Mouse (Mus musculus) megakaryocyte, adult 5-6 weeks (primary cell): ENCODE data around the gene Magea6. TPM values are rescaled to one million over a fixed set of nuclear protein-coding genes. Genes with fewer than 3 reads are reported as not detected.
"Not testable (repeated sequence)": the region's sequence is repeated elsewhere in the genome, so short reads cannot be mapped to it uniquely, and the experiment has no call there.

ENCODE experiments used
- ATAC-seq: 2 replicates; pipeline ENCODE4 v1.8.0; 2016; ENCODE audit warnings: mild to moderate bottlenecking, inconsistent platforms; ENCODE audit not compliant: poor library complexity, severe bottlenecking
- total RNA-seq, 2 experiments: library from RNA; stranded (forward) in 1 of 2; stranded (reverse) in 1 of 2; fragments of 153-499, 151-499 nt in 1 of 2; fragments of 221-1000, 200-1000 nt in 1 of 2; gene quantifications; 2 replicates each; pipeline versions ENCODE4 v1.2.3 to v1.2.4; 2015 to 2017

The Magea6 gene
- total RNA-seq (2015) (not detected in 2 replicates), total RNA-seq (2017) (not detected in 2 replicates)

DNA sequence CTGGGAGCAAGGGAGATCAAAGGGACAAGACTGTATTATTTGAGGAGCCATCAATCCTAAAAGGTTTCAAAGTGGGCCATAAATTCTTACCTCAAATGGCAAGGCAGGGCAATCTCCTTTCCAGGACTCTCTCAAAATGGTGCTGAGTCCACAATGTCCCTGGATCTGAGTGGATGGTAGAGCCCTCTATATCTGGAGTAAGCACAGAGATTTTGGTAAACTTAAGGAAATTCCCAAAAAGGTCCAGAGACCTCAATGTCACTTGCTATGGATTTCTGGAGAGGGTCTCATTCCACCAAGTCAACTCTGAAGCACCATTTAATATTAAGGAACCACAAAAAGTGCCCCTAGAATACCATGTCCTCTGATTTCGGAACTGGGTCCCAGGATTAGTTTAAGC, at the start of gene Magea6:
Gene Magea6, minus strand, starts transcription at position 101 of the 400 bp plus-strand sequence.
- not testable (repeated sequence) for ATAC-seq

GRCm38 (mm10) chrX:154949405-154949804, 13.6 kb upstream of the Magea6 start, which contains the start of gene Magea3:
TSS of gene Magea3 (minus strand) at chrX:154949505.
- not testable (repeated sequence) for ATAC-seq

GRCm38 (mm10) chrX:154890167-154890566, 45.6 kb downstream of the Magea6 start, which contains the start of gene Cldn34b1:
TSS of gene Cldn34b1 (minus strand) at chrX:154890267.
- not testable (repeated sequence) for ATAC-seq

Other genes with a start within 250 kb of the Magea6 start
- not detected in 2 replicates for gene Cldn34b1, start 45.7 kb downstream of the Magea6 start, total RNA-seq (2015)
- not detected in 2 replicates for gene Cldn34b1, start 45.7 kb downstream of the Magea6 start, total RNA-seq (2017)
- not detected in 2 replicates for gene Magea3, start 13.5 kb upstream of the Magea6 start, total RNA-seq (2015)
- gene Magea3, start 13.5 kb upstream of the Magea6 start, total RNA-seq (2017) = not detected in 2 replicates
- not detected in 2 replicates for gene Magea8, start 59.9 kb upstream of the Magea6 start, total RNA-seq (2015)
- not detected in 2 replicates for gene Magea8, start 59.9 kb upstream of the Magea6 start, total RNA-seq (2017)
- gene Magea5, start 127.2 kb upstream of the Magea6 start, total RNA-seq (2015) = not detected in 2 replicates
- not detected in 2 replicates for gene Magea5, start 127.2 kb upstream of the Magea6 start, total RNA-seq (2017)
- not detected in 2 replicates for gene Magea1, start 153.8 kb upstream of the Magea6 start, total RNA-seq (2015)
- not detected in 2 replicates for gene Magea1, start 153.8 kb upstream of the Magea6 start, total RNA-seq (2017)
- not detected in 2 replicates for gene Magea2, start 157.7 kb upstream of the Magea6 start, total RNA-seq (2015)
- not detected in 2 replicates for gene Magea2, start 157.7 kb upstream of the Magea6 start, total RNA-seq (2017)
- not detected in 2 replicates for gene Cldn34b2, start 192.4 kb upstream of the Magea6 start, total RNA-seq (2015)
- not detected in 2 replicates for gene Cldn34b2, start 192.4 kb upstream of the Magea6 start, total RNA-seq (2017)